Mouse (Mus musculus) forebrain, embryonic 11.5 days (tissue): ENCODE measurements around the gene Khdc4. TPM values are rescaled to one million over a fixed set of nuclear protein-coding genes. Genes with fewer than 3 reads are reported as not detected.

Experiments used
- ATAC-seq: fragments of 200-750 bp; cut with Nextera tagmentation; replicated peaks from 2 replicates; pipeline ENCODE4 v1.8.0; 2017; ENCODE audit warnings: moderate TSS enrichment; ENCODE audit not compliant: low FRiP score
- DNase-seq: peaks from one replicate; pipeline ENCODE4 v3.0.0-alpha.2; 2017; ENCODE audit warnings: low spot score
- H3K27ac ChIP-seq: fragments of 300-500 bp; sonication (generic); 2 replicates; pipeline ENCODE4 v1.5.1; 2014; ENCODE audit warnings: low read depth, low read length
- H3K27me3 ChIP-seq: fragments of 300-500 bp; sonication (generic); 2 replicates; pipeline ENCODE4 v1.6.1; 2014; ENCODE audit warnings: mild to moderate bottlenecking, low read length, mixed read lengths; ENCODE audit not compliant: control insufficient read depth, insufficient read depth
- H3K36me3 ChIP-seq: fragments of 300-500 bp; sonication (generic); 2 replicates; pipeline ENCODE4 v1.6.1; 2014; ENCODE audit warnings: mild to moderate bottlenecking, low read length, moderate library complexity, mixed read lengths; ENCODE audit not compliant: control insufficient read depth, insufficient read depth
- H3K4me1 ChIP-seq: fragments of 300-500 bp; sonication (generic); replicated peaks from 2 replicates; pipeline ENCODE4 v1.6.1; 2014; ENCODE audit warnings: low read length, mixed read lengths; ENCODE audit not compliant: control insufficient read depth, insufficient read depth
- H3K4me2 ChIP-seq: fragments of 300-500 bp; sonication (generic); 2 replicates; pipeline ENCODE4 v1.6.1; 2014; ENCODE audit warnings: low read depth, mild to moderate bottlenecking, low read length, moderate library complexity, mixed read lengths; ENCODE audit not compliant: severe bottlenecking
- H3K4me3 ChIP-seq: fragments of 300-500 bp; sonication (generic); 2 replicates; pipeline ENCODE4 v1.5.1; 2014; ENCODE audit warnings: low read depth, low read length
- H3K9ac ChIP-seq: fragments of 300-500 bp; sonication (generic); 2 replicates; pipeline ENCODE4 v1.6.1; 2014; ENCODE audit warnings: low read length
- H3K9me3 ChIP-seq: fragments of 300-500 bp; sonication (generic); 2 replicates; pipeline ENCODE4 v1.6.1; 2016; ENCODE audit warnings: low read length, mixed read lengths; ENCODE audit not compliant: control insufficient read depth
- WGBS: fragments of 180-500 bp; shearing (Covaris S2); extraction: QIAGEN DNeasy Blood & Tissue Kit; methylation state at CpG from one replicate; pipeline ENCODE4 v1.1.7; 2014; 5-methylcytosine and 5-hydroxymethylcytosine counted together
- polyA plus RNA-seq: library from polyadenylated mRNA; unstranded; fragments of >200 nt; fragmentation: Nextera tagmentation; extraction: Ambion mirVana; gene quantifications from 2 replicates; pipeline ENCODE4 v1.2.1, GENCODE M21; 2014

The Khdc4 gene
- polyA plus RNA-seq, 1 experiment from 2014 or later, result 116 TPM

DNA sequence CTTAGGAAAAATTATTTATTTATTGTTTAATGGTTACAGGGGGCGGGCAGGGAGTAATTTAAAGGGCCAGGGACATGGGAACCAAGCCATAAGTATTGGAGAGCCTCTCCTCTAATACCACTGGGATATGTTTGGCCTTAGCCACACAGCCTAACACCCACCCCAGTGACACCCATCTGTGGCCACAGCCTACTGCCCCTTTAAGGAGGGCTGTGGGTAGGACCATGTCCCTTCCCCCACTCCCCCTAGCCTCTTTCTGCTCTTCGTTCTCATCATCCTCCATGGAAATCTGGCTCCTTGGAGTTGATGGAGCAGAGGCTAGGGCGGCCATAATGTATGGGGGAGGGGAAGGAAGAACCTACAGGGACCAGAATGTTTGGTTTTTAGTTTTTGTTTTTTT, 38.5 kb upstream of the Khdc4 start:
- DNase-seq, result no peak
- Histone ChIP-seq H3K4me2 (no peak overlapping the region), H3K27me3 (no peaks in the 10 kb centered on the region), H3K9ac (no peak overlapping the region), H3K4me3 (no peak overlapping the region), H3K27ac (no peak overlapping the region), H3K36me3 (peaks cover 22% of the 10 kb centered on the region), H3K9me3 (no peaks in the 10 kb centered on the region), H3K4me1 (no peaks in the 10 kb centered on the region)
- ATAC-seq, result no peak
- 83% methylated on average over 3 of the region's 3 CpGs for WGBS

- Histone ChIP-seq H3K27ac (no peak overlapping the region), H3K36me3 (peaks cover 18% of the 10 kb centered on the region)
- no peak for ATAC-seq
Observed at GRCm38 (mm10) chr3:88647779-88648413, 37.7 kb upstream of the Khdc4 start.

GRCm38 (mm10) chr3:88648452-88649168, 37.0 kb upstream of the Khdc4 start:
- Histone ChIP-seq H3K4me3 (no peak overlapping the region), H3K27ac (no peak overlapping the region), H3K4me1 (no peaks in the 10 kb centered on the region), H3K36me3 (peaks cover 18% of the 10 kb centered on the region), H3K27me3 (no peaks in the 10 kb centered on the region), H3K9ac (no peak overlapping the region), H3K9me3 (no peaks in the 10 kb centered on the region), H3K4me2 (no peak overlapping the region)
- DNase-seq (no peak), ATAC-seq (no peak)
- 88% methylated on average over 12 of the region's 12 CpGs for WGBS

More at GRCm38 (mm10) chr3:88647779-88648413, 37.7 kb upstream of the Khdc4 start:
- 91% methylated on average over 14 of the region's 14 CpGs for WGBS
- Histone ChIP-seq H3K9ac (no peak overlapping the region), H3K4me1 (no peaks in the 10 kb centered on the region), H3K4me3 (no peak overlapping the region), H3K27me3 (no peaks in the 10 kb centered on the region), H3K4me2 (no peak overlapping the region), H3K9me3 (no peaks in the 10 kb centered on the region)
- no peak for DNase-seq

GRCm38 (mm10) chr3:88649186-88649585, 36.4 kb upstream of the Khdc4 start:
- WGBS, result 86% methylated on average over 10 of the region's 10 CpGs
- Histone ChIP-seq H3K9me3 (no peaks in the 10 kb centered on the region), H3K27me3 (no peaks in the 10 kb centered on the region), H3K4me2 (no peak overlapping the region), H3K36me3 (peaks cover 14% of the 10 kb centered on the region), H3K4me1 (no peaks in the 10 kb centered on the region), H3K27ac (no peak overlapping the region), H3K4me3 (no peak overlapping the region), H3K9ac (no peak overlapping the region)
- ATAC-seq (no peak), DNase-seq (no peak)

DNA sequence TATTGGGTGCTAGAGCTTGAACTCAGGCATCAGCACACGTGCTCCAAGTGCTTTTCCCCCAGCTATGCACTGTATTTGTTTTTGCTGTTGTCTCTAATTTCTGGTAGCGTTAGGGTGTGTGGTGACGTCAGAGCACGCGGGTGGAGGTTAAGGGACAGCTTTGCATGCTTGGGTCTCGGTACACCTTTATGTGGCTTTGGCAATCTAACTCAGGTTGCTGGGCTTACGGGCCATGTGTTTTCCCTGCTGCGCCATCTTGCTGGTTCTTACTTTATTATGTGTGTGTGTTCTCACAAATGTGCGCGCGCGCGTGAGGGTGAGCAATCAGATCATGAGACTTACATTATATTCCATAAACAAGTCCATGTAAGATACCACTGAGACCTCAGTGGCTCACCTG, 35.6 kb upstream of the Khdc4 start:
- no peak for ATAC-seq
- 95% methylated on average over 13 of the region's 13 CpGs for WGBS
- peaks cover 14% of the 10 kb centered on the region for H3K36me3 ChIP-seq

DNA sequence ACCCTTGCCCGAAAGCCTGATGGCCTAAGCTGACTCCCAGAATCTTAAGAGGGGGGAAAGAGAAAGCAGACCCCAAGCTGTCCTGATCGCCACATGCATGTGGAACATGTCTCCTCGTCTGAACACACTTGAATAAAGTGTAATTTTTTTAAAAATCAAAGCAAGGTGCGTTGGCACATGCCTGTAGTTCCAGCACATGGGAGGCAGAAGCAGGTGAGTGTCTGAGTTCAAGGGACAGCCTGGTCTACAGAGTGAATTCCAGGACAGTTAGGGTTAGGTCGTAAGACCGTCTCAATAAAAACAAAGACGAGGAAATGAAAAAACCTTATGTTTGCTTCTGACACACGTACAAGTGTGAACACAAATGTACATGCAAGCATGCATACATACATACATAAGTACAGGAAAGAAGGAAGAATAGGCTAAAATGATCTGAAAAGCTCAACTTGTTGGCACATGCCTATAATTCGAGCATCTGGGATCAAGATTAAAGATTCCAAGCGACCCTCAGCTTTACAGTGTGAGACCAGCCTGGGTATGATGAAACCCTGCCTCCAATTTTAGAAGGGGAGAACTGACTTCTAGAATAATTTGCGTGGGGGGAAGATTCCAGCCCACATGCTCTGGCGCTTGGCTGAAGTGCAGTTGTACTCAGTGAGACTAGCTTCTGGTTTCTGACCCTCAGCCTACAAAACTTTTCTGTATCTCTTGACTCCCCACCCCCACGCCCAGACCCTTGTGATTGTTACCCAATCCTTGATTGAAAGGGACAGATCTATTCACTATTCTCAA, 34.7 kb upstream of the Khdc4 start:
- no peaks in the 10 kb centered on the region for H3K27me3 ChIP-seq
- no peak overlapping the region for H3K27ac ChIP-seq
- ATAC-seq (no peak), DNase-seq (no peak)
- no peak overlapping the region for H3K4me3 ChIP-seq
- peaks cover 10% of the 10 kb centered on the region for H3K36me3 ChIP-seq
- H3K9me3 ChIP-seq, result no peaks in the 10 kb centered on the region
- no peak overlapping the region for H3K4me2 ChIP-seq
- 85% methylated on average over 13 of the region's 13 CpGs for WGBS
- no peaks in the 10 kb centered on the region for H3K4me1 ChIP-seq
- H3K9ac ChIP-seq, result no peak overlapping the region

More for the DNA sequence above, 35.6 kb upstream of the Khdc4 start:
- Histone ChIP-seq H3K9ac (no peak overlapping the region), H3K4me1 (no peaks in the 10 kb centered on the region), H3K27me3 (no peaks in the 10 kb centered on the region), H3K27ac (no peak overlapping the region), H3K4me2 (no peak overlapping the region), H3K4me3 (no peak overlapping the region), H3K9me3 (no peaks in the 10 kb centered on the region)
- DNase-seq, result no peak

GRCm38 (mm10) chr3:88651669-88652618, 33.7 kb upstream of the Khdc4 start:
- no peak for ATAC-seq
- H3K27ac ChIP-seq, result no peak overlapping the region
- WGBS, result 86% methylated on average over 18 of the region's 18 CpGs
- no peak overlapping the region for H3K9ac ChIP-seq
- no peaks in the 10 kb centered on the region for H3K4me1 ChIP-seq
- no peak overlapping the region for H3K4me3 ChIP-seq
- no peaks in the 10 kb centered on the region for H3K9me3 ChIP-seq
- H3K4me2 ChIP-seq, result no peak overlapping the region
- H3K36me3 ChIP-seq, result peaks cover 3% of the 10 kb centered on the region
- H3K27me3 ChIP-seq, result no peaks in the 10 kb centered on the region
- DNase-seq, result no peak
